Mouse (Mus musculus) heart, adult 8-10 months (tissue): ENCODE data around the gene Mas1. TPM values are rescaled to one million over a fixed set of nuclear protein-coding genes. Genes with fewer than 3 reads are reported as not detected.

ENCODE experiments used
- DNase-seq: peaks from one replicate; pipeline ENCODE4 v3.0.0; 2022; ENCODE audit warnings: low spot score
- total RNA-seq, 4 experiments: library from RNA; stranded (reverse); gene quantifications; 2 replicates each; pipeline ENCODE4 v1.2.4; 2022

The Mas1 gene
- total RNA-seq, 4 experiments from 2014 or later, result 0.31 to 1.3 (median 0.96) TPM

DNA sequence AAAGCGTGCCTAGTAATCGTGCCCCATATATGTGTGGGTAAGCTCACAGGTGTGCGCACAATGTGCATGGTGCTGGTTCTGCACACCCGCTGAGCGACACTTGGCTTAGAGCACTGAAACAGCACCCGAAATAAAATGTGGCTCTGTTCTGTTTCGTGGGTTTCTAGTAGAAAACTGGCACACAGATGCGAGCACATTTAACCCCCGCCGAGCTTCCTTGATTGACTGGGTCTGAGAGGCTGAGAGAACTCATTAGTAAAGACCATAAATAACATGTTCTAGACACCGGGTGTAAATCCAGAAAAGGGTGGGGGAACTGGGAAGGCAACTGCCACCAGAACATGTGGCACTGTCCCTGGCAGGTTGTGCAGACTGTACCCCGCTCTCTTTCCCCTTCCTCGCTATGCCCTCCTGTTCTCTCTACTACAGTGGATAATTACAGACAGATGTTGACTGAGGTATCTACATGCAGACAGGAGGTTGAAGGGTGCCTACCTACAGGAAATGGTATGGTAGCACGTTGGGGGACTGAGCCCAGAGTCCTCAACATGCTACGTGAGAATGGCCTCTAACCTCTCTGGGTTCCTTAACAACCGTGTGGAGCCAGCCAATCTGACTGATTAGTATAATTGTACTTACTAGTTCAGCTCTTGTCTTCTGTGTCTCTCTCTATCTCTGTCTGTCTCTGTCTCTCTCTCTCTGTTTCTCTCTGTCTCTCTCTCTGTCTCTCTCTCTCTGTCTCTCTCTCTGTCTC lies 4.5 kb upstream of the Mas1 start:
- DNase-seq, result no peak

DNA sequence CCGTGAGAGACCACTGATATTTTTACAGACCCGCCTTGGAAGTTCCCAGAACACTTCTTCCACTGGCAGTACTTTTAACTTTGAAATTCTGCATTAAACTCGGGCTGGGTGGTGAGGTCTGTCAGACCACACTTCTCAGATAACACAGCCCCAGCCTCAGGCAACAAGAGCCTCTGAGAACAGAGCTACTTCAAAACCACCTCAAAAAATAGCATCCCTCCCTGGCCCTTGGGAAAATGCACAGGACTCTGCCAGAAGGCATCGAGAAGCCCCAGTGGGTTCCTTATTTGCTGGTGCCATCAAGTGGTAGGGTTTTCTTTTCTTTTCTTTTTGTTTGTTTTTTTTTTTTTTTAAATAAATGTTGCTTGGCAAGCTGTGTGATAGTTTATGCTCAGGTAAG lies 697 bp upstream of the Mas1 start:
- DNase-seq, result no peak

DNA sequence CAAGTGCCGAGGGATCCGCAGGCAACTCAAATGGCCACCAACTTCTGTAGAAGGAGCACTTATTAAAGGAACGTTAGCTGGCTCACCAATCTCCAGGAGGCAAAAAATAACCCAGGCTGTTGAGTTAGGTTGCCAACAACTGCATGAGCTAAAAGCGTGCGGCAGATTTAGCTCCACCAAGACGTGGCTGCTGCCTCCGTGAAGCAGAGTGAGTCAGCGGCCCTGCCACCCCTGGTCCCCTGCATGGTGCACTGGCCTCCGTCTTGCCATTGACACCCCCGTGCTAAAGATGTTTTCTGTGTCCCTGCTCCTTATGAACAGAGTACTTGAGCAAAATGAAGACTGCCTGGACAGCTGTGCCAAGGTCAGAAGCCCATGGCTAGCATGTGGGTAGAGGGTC lies 1.1 kb downstream of the Mas1 start:
- DNase-seq, result peak; percentile 44

DNA sequence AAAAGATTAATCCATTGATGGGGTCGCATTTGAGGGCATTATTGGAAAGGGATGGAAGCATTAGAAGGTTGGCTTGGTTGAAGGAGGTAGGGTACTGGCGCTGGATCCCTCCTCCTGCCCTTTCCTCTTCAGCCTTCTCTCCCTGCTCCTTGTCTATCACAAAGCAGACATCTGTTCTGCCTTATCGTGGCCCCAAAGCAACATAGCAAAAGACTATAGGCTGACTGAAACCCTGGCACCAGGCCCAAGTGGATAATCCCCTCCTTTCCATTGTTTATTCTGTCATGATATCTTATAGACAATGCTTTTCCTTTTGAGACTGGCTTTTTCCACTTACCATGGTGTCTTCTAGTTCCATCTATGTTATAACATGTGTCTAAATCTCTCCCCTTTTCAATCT lies 2.5 kb downstream of the Mas1 start:
- no peak for DNase-seq

DNA sequence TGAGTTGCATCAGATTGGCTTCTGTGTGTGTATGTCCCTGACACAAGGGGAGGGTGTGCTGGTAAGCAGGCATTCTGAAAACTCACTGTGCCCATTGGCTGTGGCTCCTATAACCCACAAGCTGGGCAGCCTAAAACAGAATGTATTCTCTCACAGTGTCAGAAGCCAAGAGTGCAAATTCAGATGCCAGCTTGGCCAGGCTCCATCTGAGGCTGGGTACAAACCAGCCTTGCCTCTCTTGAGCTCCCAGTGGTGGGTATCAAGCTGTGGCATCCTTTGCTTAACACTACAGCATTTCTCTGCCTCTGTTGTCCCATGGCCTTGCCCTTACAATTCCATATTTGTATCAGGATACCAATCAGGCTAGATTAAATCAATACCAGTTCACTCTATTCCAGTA lies 3.8 kb downstream of the Mas1 start:
- DNase-seq, result no peak

DNA sequence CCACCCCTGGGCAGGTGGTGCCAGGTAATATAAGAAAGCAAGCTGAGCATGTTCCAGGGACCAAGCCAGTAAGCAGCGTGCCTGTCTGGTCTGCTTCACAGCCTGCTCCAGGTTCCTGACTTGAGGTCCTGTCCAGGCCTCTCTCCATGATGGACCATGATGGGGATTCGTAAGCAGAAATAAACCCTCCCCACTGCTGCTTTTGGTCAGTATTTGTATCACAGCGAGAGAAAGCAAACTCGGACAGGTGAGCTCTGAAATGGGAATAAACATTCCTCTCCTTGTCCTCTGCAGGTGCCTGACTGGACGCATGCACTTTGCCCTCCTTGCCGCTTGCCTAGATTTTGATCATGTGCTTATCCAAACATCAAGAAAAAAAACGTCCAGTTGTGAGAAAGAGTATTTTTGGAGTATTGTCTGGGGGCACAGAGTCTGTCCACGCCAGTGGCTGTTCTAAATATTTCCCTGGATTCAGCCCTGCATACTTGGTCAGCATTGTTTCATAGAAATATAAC lies 8.9 kb downstream of the Mas1 start:
- no peak for DNase-seq

DNA sequence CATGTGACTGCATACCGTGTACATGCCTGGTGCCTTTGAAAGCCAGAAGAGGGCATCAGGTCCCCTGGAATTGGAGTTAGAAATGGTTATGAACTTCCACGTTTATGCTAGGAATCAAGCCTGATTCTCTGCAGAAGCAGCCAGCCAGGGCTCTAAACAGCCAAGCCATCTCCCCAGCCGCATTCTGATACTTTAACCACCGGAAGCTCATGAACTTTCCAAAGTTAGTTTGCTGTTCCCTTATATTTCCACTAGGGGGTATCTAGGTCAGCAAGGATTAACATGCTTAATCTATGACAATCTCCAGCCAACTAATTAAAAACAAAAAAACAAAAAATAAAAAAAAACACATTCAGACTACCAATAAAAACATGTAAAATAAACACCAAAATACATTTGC lies 9.9 kb downstream of the Mas1 start:
- peak; percentile 16 for DNase-seq

DNA sequence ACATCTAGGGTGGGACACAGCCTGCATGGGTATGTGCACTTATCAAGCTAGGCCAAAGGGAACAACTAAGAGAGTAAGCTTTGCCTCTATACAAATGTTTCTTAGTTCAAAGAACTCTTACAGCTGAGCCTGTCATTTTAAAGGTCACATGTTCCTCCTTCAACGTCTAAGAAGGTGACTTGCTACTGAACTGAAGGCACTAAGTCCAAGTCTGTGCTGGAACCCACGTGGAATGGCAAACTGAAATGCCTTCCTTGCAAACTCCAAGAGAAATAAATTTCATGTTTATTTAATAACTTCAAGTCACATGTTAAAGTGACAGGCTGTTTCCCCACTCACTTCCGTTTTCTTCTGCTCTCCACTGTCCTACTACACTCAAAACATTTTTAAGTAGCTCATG lies 10.5 kb downstream of the Mas1 start:
- DNase-seq, result no peak

DNA sequence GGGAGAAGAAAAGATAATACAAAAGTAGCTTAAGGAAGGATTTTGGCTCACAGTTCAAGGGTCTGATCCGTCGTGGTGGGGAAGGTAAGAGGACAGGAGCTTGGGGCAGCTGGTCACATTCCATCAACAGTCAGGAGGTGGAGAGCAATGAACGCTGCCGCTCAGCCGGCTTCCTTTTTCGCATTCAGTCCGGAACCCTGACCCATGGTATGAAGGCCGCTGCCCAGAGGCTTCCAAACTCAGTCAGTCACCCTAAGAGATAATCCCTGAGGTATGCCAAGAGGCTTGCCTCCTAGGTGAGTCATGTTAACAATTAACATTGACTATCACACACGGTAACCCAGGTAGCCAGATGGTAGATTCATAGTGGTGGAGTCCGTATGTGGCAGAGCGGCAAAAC lies 13.6 kb downstream of the Mas1 start:
- DNase-seq, result no peak

DNA sequence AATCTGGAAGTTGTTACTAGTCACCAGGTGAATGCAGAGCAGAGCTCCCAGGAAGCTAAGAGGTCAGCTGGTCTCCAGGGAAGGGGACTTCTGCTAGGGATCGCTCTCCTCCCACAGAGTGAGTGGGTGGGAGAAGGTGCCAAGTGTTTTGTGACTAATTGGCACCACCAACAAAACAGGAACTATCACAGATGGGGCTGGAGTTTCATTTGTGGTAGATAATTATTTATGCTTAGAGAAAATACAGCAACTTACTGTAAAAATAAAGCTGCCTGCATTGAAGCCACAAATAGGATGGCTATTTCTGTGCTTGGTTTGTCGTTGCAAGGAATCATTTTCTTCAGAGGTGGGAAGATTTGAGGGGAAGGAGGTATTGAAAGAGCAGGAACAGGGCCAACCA lies 14.1 kb downstream of the Mas1 start:
- no peak for DNase-seq

DNA sequence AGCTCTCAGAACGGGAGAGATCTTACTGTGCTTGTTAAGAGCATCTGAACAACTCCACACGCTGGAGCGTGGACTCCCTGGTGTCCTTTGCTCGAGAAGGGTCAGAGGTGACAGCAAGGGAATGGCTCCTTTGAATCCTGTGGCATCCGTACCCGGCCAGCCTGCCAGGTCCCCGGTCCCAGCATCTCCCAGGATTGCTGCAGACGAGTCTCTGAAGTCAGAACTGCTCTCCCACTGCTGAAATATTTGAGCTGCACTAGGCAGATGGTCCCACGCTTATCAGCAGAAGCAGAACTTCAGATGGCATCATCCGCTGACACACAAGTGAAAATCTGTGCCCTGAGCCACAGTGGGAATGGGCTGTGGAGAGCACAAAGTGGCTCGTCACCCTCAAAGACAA lies 16.3 kb downstream of the Mas1 start:
- DNase-seq, result no peak

DNA sequence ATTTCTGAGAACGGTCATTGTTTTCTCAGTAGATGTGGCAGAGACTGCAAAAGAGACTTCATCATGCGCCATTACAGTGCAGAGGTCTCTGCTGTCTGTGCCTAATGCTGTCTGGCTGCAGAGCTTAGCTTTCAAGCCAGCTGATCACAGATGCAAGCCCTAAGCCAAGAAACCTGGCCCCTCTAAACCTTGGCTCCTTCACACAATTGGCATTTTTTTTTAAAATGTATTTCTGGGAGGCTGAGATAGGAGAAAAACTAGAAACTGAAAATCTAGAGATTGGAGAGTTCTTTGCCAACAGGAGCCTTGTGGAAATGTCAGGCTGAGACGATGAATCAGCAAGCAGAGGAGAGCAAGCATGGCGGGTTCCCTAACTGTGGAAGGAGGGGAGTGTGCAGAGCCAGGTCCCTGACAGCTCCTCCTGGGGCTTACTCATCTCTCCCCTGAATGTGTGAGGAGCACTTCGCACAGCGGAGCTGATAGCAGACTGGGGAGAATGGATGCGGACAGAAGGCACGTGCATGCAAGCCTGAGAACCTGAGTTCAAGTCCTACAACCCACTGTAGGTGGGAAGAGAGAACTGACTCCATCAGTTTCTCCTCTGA lies 18.1 kb downstream of the Mas1 start:
- DNase-seq, result no peak

DNA sequence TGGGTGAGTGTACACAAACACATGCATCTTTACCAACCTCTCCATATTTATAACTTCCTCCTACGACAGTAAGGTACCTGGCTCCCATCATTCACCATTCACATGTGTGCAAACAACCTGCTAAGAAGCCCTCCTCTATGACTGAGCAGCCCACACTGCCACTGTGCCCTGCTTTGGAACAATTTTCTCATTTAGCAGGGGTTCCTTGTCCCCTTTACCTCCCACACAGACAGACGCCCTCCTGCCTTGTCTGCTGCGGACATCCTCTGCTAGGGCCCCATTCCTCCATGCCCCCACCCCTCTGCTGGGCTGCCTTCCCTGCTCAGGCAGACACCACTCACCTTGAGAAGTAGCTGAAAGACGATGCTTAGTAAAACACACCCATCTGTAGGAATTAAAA lies 20.2 kb downstream of the Mas1 start:
- DNase-seq, result no peak

DNA sequence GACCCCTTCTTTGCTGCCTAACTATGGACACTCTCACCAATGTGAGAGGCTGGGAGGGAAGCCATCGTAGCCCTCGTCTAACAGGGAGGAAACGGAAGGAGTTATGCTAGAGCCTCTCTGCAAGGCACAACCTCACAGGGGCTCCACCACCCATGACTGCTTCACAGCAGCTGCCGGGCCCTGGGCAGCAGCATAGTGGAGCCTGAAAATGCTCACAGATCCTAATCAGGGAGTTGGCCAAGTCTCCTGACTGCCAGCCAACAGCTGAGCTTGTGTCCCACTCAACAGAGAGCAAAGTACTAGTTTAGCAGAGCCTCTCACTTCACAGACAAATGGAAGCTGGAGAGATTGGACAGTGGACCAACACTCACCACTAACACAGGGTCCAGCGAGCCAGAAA lies 21.5 kb downstream of the Mas1 start:
- DNase-seq, result no peak

DNA sequence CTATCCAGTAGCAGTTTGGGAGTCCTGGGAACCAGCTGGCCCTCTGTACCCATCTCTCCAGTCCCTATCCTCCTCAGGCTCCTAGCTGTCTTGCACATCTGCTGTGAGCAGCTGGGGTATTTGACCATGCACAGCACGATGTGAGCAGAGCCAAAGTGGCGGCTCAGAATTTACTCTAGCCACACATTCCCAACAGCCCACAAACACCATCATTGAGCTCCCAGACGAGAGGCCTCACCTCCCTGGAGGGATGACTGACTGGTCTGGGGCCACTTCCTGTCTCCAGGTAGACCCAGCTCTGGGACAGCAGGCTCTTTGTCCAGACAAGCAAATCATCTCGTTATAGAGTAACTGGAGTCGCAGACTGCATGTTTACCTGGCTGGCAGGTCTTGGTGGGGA lies 22.1 kb downstream of the Mas1 start:
- no peak for DNase-seq

DNA sequence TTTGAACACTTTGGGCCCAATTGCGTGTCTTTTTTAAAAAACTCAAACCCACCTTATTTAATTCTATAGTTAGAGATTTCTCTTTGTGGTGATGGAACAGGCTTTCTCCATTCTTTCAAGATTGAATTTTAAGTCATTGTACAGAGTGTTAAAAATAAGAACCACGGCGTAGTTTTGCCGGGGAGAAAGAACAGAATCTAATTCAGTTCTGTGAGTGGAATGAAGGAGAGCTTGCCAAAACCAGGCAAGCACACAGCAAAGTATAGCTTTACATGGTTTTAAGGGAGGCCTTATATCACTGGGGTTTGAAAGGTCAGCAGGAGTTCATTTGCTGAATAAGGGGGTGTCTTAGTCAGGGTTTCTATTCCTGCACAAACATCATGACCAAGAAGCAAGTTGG lies 23.4 kb downstream of the Mas1 start:
- DNase-seq, result no peak

DNA sequence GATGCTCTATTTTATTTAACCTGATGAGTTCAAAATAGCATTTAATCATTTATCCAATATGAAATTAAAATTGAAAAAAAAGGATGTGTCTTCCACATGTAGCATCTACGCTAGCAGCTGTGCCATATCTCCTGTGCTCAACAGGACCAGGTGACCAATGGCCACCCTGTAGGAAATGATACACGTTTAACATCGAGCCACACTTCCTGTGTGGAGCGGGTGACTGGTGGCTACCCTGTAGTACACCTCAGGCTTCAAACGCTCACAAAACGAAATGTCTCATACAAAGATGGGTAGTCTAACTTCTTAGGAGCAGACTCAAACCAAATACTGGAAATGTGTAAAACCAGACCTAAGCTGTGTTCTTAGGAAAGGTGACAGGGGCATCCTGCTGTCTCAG lies 24.1 kb downstream of the Mas1 start:
- DNase-seq, result no peak

DNA sequence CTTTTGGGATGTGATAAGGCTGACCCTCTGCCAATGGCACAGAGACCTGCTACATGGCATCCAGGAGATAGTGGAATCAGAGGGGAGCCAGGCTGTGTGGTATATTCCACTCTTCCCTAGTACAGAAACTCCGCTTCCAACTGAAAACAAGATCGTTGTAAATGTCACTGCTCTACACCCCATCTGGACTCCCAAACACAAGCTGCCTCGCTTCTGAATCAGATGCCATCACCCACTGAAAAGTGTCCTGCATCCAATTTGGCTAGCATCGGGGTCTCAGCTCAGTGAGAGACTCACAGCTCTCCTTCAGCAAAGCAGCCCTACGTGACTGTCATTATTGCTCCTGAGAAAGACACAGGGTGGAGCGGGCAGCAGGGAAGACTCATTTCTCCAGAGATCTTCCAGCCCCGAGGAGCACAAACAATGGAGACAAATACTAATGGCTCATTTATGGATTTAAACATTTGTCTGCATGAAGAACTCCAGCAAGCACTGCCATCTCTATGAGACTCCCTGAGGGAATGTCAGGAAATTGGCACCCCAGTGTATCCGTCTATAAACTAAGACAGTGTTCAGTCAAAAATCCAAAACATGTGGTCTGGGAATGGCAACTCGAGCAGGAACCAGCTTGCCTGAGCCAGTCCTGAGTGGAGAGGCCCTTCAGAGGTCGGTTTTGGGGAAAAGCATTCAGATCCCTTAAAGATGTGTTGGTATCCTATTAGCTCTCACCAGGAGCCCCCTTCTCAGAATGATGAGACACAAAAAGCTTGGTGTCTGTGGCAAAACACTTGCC lies 28.3 kb downstream of the Mas1 start:
- DNase-seq, result no peak

DNA sequence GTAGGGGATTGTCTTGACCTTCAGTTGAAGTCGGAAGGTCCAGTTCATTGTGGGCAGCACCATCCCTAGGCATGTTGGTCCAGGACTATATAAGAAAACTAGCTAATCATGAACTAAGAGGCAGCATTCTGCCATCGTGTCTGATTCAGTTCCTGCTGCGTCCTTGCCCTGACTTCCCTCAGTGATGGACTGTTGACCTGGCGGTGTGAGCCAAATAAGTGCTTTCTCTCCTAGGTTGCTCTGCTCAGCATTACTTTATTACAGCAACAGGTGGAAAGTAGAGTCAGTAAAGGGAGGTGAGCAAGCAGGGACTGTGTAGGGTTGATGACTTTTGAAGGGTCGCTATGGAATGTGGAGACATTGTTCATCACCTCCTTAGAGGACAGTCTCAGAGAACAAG lies 32.2 kb downstream of the Mas1 start:
- no peak for DNase-seq

DNA sequence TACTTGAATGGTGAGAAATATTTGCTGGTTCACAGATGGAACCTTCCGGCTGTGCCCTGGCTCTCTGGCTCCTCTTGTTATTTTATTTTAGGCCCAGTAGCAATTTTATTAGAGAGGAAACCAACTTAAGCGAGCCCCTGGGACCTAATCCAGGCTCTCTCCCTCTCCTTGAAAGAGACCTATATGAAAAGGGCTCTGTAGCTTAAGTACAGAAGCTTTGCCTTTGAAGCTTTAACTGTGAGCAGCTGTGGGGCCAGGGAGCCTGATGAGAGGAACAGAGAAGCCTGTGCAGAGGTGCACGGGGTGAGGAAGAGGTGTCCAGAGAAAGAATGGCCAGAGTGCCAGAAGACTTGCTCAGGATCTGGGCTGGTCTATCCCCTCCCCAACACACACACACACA lies 33.1 kb downstream of the Mas1 start:
- no peak for DNase-seq

DNA sequence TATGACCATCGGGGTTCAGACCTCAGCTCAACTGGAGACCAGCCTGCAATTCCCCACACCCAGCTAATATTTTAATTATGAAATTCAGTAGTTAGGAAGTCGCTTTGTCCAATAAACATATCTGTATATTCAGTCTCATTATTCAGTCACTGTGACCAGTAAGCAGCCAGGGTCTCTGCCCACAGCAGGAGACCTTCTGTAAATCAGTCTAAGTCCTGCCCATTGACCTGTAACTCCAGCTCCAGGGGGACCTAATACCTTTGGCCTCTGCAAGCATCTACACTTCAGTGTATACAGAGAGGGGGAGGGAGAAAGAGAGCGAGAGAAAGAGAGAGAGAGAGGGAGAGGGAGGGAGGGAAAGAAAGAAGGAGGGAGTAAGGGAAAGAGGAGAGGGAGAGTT lies 33.6 kb downstream of the Mas1 start:
- no peak for DNase-seq

DNA sequence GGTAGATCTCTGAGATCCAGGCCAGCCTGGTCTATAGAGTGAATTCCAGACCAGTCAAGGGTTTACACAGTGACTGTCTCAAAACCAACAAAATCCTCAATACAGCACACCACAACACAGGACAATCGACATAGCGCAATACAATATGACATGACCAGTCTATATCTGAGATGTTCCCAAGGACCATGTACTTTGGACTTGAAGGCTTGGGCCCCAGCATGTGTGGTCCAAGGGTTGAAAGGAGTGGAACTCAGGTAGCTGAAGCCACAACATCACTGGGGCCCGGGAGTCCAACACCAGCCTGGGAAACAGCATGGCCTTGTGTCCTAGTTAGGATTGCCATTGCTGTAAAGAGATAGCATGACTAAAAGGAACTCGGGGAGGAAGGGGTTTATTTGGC lies 35.3 kb downstream of the Mas1 start:
- DNase-seq, result no peak

DNA sequence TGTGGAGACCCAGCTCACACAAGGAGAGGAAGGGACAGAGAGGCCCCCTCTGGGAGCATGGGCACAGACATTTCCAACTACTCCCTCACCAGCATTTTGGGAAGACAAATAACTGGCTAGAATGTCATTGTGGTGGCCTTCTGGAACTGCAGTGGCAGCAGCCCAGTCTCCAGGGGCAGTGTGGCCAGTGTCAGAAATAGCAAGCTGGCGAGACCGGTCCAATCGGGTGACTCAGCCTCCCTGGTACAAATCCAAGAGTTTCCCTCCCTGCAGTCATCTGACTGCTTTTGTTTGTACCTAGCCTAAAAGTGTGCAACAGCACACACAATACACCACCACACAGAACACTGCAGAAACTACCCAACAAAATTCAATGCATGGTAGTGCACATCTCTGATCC lies 35.7 kb downstream of the Mas1 start:
- peak; percentile 75 for DNase-seq
